Mouse (Mus musculus): ENCODE data around the gene Olfr920. TPM values are rescaled to one million over a fixed set of nuclear protein-coding genes. Genes with fewer than 3 reads are reported as not detected.
A peak's percentile ranks its signal among the peaks of the same experiment; 100 is the strongest.

Gene Olfr920
- under 1 TPM; 0.26 to 0.28 TPM for total RNA-seq (2021)
- 0.06 and 0.07 TPM in 2 replicates for polyA plus RNA-seq (2012; rRNA removed)
- long read RNA-seq: 0 reads

- DNase-seq: no peak
These were observed at the start of gene Olfr920 for GRCm38 (mm10) chr9:38751999-38752398. Gene Olfr920 (plus strand): TSS chr9:38752299.

GRCm38 (mm10) chr9:38718102-38718501 is 34.0 kb upstream of the Olfr920 start, which contains the start of gene Vwa5a:
Gene Vwa5a (plus strand): TSS chr9:38718268.
- peak; percentile 56 for DNase-seq

DNA sequence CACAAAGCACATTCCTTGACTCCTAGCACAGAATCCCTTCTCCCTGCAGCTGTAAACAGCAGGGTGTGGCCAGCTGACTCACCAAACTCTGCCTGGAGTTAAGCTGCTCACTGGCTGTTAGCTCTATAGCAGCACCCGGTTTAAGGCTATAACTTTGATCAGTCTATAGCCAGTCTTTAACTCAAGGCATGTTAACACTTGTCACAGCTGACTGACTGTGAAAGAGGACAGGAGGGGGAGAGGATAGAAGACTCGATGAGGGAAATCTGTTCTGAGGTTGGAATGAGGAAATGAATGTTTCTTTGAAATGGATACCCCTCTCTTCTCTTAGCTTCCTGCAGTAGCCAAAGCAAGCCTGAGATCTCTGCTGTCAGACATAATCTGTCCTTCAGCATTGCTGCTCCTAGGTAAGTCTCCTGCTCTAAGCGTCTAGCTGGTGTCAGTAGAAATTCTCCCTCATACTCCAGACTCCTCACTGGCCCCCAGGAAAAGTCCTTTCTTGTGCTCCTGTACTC is 33.1 kb upstream of the Olfr920 start:
- peak; percentile 56 for DNase-seq

DNA sequence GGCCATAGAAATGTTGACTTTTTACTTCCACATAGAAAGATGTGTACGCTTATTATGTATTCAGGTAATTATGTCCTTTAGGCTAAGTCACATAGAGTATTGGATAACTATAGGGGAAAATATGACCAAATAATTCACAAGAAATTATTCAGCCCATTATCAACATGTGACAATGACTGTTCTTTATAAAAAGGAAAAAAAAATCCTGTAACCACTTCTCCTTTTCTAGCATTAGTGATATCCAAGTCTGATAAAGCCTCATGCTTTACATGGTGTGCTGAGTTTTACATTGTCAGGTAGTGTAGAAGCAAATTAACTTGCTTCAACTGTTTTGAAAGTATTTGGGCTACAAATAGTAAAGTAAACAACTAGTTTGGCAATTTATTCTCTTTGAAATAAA is 28.1 kb upstream of the Olfr920 start:
- no peak for DNase-seq

DNA sequence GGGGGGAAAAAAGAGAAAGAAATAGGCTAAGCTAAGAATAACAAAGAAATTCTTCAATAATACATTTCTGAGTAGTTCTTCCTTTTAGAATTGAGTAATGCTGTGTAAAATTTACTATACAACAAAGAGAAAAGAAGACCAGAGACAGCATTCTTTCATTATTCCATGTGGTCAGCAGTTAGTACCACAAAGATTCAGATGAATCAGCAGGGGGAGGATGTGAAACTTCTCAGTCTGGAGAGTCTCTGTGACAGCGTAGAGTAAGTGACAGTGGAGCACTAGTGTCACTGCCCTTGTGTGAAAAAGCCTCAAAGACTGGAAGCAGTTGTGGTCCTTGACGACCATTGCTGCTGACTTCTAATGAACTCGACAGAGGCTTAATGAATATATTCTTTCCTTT is 23.9 kb upstream of the Olfr920 start:
- DNase-seq: no peak

DNA sequence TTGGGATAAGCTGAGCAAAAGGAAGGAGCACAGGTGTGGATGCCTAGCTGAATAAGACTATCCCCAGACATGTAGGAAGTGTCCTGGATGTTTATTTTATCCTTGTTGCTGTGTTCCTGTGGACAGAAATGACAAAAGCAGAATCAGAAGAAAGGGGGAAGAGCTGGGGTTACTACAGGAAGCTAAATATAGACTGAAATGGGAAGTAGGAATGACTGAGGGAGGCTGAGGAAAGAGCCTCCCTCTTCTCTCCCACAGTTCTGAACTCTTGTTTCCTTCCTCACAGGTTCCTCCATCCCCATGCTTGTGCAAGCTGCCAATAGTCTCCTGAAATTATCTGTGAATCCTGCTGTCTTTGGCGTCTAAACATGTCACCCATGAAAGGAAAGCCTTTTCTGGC is 10.7 kb upstream of the Olfr920 start:
- no peak for DNase-seq

DNA sequence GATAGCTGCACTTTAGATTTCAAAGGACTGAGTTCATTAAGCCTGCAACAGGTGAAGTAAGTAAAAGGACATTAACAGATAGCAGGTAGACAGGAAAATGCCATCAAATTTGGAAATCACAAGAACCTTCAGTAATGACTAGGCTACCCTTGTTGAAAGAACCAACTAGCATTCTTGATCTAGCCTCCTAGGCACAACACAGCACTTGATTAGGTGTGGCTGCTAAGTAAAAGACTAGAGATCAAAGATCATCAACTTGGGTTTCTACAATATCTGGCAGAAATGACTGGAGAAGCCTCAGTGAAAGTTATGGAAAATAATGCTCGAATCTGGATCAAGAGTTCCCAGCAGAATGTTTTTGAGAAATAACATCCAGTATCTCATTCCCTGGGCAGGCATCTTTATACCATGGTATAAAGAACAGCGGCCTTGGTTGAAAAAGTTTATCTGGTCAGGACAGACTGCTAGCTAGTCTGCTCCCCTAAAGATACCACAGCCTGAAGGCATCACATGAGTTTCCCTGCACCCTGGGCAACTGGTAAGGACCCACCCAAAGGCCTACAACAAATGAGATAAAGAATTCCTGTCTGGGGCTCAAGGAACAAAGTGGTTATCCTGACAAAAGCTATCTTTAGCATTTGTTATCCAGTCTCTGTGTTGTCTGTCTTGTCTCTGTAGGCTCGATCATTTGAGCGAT is 7.3 kb upstream of the Olfr920 start:
- DNase-seq: no peak

DNA sequence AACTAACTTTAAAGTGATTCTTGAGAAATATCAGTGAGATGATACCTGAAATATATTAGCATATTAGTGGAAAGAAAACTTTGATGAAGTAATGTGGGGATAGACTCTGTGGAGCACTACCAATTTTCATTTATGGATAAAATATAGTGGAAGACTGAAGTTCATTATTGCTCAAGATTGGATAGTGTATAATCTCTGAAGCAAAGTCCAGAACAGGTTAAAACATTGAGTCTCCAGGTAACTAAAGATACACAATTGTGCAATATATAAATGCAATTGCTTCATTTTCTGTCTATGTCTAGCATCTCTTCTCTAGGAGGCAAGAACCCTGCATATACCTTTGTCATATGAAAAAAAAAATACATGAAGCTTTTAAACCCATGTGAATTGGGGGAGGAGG is 20.7 kb downstream of the Olfr920 start, which contains the start of gene Olfr921:
Olfr921 (plus strand) TSS at position 301 of the 400 bp plus-strand sequence.
- DNase-seq: no peak

- no peak for DNase-seq
These were observed 40.6 kb downstream of the Olfr920 start for GRCm38 (mm10) chr9:38792689-38793088.

DNA sequence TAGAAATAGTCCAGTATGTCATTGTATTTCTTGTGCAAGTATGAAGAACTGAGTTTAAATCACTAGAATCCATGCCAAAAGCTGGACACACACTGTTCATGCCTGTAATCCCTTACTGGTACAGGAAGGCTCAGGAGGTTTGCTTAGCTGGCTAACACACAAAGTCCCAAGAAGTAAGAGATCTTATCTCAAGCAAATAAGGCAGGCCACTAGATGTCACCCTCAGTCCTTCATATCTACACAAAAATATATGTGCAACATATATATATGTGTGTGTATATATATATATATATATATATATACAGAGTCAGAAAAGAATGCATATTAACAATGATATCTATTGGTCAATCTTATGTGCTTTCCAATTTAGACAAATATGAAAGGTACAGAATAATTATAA is 53.6 kb downstream of the Olfr920 start:
- DNase-seq: no peak

Other genes starting within 250 kb of the Olfr920 start
- not detected for gene Olfr911-ps1, start 230.7 kb upstream of the Olfr920 start, total RNA-seq (2021)
- gene Olfr911-ps1, start 230.7 kb upstream of the Olfr920 start, polyA plus RNA-seq (2012; rRNA removed): not detected in 2 replicates
- not detected for gene Olfr910, start 214.4 kb upstream of the Olfr920 start, total RNA-seq (2021)
- gene Olfr910, start 214.4 kb upstream of the Olfr920 start, polyA plus RNA-seq (2012; rRNA removed): not detected in 2 replicates
- gene Olfr912, start 172.1 kb upstream of the Olfr920 start, total RNA-seq (2021): not detected
- not detected in 2 replicates for gene Olfr912, start 172.1 kb upstream of the Olfr920 start, polyA plus RNA-seq (2012; rRNA removed)
- gene Olfr913, start 159.5 kb upstream of the Olfr920 start, total RNA-seq (2021): not detected
- not detected in 2 replicates for gene Olfr913, start 159.5 kb upstream of the Olfr920 start, polyA plus RNA-seq (2012; rRNA removed)
- not detected for gene Olfr914, start 147.2 kb upstream of the Olfr920 start, total RNA-seq (2021)
- not detected in 2 replicates for gene Olfr914, start 147.2 kb upstream of the Olfr920 start, polyA plus RNA-seq (2012; rRNA removed)
- gene Olfr916, start 92.4 kb upstream of the Olfr920 start, total RNA-seq (2021): not detected
- not detected in 2 replicates for gene Olfr916, start 92.4 kb upstream of the Olfr920 start, polyA plus RNA-seq (2012; rRNA removed)
- gene Olfr917, start 86.5 kb upstream of the Olfr920 start, total RNA-seq (2021): not detected
- gene Olfr917, start 86.5 kb upstream of the Olfr920 start, polyA plus RNA-seq (2012; rRNA removed): not detected in 2 replicates
- not detected for gene Olfr918, start 77.7 kb upstream of the Olfr920 start, total RNA-seq (2021)
- gene Olfr918, start 77.7 kb upstream of the Olfr920 start, polyA plus RNA-seq (2012; rRNA removed): not detected in 2 replicates
- not detected for gene Olfr919, start 48.6 kb upstream of the Olfr920 start, total RNA-seq (2021)
- not detected in 2 replicates for gene Olfr919, start 48.6 kb upstream of the Olfr920 start, polyA plus RNA-seq (2012; rRNA removed)
- gene Vwa5a, start 34.0 kb upstream of the Olfr920 start, total RNA-seq (2021): 10 to 100 TPM; 38.3 to 56.7 TPM
- gene Vwa5a, start 34.0 kb upstream of the Olfr920 start, polyA plus RNA-seq (2012; rRNA removed): 7.1 and 8.0 TPM in 2 replicates
- not detected for gene Olfr921, start 20.8 kb downstream of the Olfr920 start, total RNA-seq (2021)
- not detected in 2 replicates for gene Olfr921, start 20.8 kb downstream of the Olfr920 start, polyA plus RNA-seq (2012; rRNA removed)
- gene Olfr922, start 62.3 kb downstream of the Olfr920 start, total RNA-seq (2021): not detected
- gene Olfr922, start 62.3 kb downstream of the Olfr920 start, polyA plus RNA-seq (2012; rRNA removed): not detected in 2 replicates
- not detected for gene Olfr923, start 74.2 kb downstream of the Olfr920 start, total RNA-seq (2021)
- gene Olfr923, start 74.2 kb downstream of the Olfr920 start, polyA plus RNA-seq (2012; rRNA removed): not detected in 2 replicates
- not detected for gene Olfr924, start 92.2 kb downstream of the Olfr920 start, total RNA-seq (2021)
- not detected in 2 replicates for gene Olfr924, start 92.2 kb downstream of the Olfr920 start, polyA plus RNA-seq (2012; rRNA removed)
- not detected for gene Olfr26, start 102.8 kb downstream of the Olfr920 start, total RNA-seq (2021)
- not detected in 2 replicates for gene Olfr26, start 102.8 kb downstream of the Olfr920 start, polyA plus RNA-seq (2012; rRNA removed)
- gene Olfr926, start 124.8 kb downstream of the Olfr920 start, total RNA-seq (2021): not detected
- not detected in 2 replicates for gene Olfr926, start 124.8 kb downstream of the Olfr920 start, polyA plus RNA-seq (2012; rRNA removed)
- not detected for gene Olfr930, start 177.5 kb downstream of the Olfr920 start, total RNA-seq (2021)
- gene Olfr930, start 177.5 kb downstream of the Olfr920 start, polyA plus RNA-seq (2012; rRNA removed): not detected in 2 replicates
- under 1 TPM in 1 of 2 experiments, not detected in 1; 0.17 TPM for gene Olfr933, start 220.0 kb downstream of the Olfr920 start, total RNA-seq (2021)
- not detected in 2 replicates for gene Olfr933, start 220.0 kb downstream of the Olfr920 start, polyA plus RNA-seq (2012; rRNA removed)
- gene Olfr934, start 236.0 kb downstream of the Olfr920 start, total RNA-seq (2021): not detected
- not detected in 2 replicates for gene Olfr934, start 236.0 kb downstream of the Olfr920 start, polyA plus RNA-seq (2012; rRNA removed)
- gene Olfr935, start 247.4 kb downstream of the Olfr920 start, total RNA-seq (2021): not detected
- gene Olfr935, start 247.4 kb downstream of the Olfr920 start, polyA plus RNA-seq (2012; rRNA removed): not detected in 2 replicates